Mouse (Mus musculus) MEL (cell line): ENCODE results near the gene Mast1. TPM values are rescaled to one million over a fixed set of nuclear protein-coding genes. Genes with fewer than 3 reads are reported as not detected.

Source experiments
- DNase-seq: peaks from one replicate; pipeline ENCODE4 v3.0.0; 2011; ENCODE audit warnings: low read depth, low spot score
- H3K27ac ChIP-seq: 2 replicates; pipeline ENCODE4 v1.5.1; 2012; ENCODE audit warnings: low read depth, mild to moderate bottlenecking, control low read depth, low read length, moderate library complexity; ENCODE audit not compliant: control insufficient read depth
- H3K27me3 ChIP-seq, 2 experiments: fragments of 150-350 bp in 1 of 2; sonication (generic) in 1 of 2; 2 replicates each; pipeline ENCODE4 v1.6.1; 2012; ENCODE audit warnings: low read length in 2 of 2, mild to moderate bottlenecking in 2 of 2, improper control_type of control experiment in 1 of 2, moderate library complexity in 1 of 2; ENCODE audit not compliant: insufficient read depth in 2 of 2, control insufficient read depth in 1 of 2
- H3K36me3 ChIP-seq, 2 experiments: 2 replicates each; pipeline ENCODE4 v1.6.1; 2012 to 2014; ENCODE audit warnings: low read length in 2 of 2, improper control_type of control experiment in 1 of 2, inconsistent platforms in 1 of 2, mild to moderate bottlenecking in 1 of 2; ENCODE audit not compliant: insufficient read depth in 2 of 2, control insufficient read depth in 1 of 2
- H3K4me1 ChIP-seq, 2 experiments: fragments of 150-350 bp in 1 of 2; sonication (generic) in 1 of 2; 2 replicates each; pipeline ENCODE4 v1.6.1; 2012; ENCODE audit warnings: low read length in 2 of 2, improper control_type of control experiment in 1 of 2, mild to moderate bottlenecking in 1 of 2; ENCODE audit not compliant: insufficient read depth in 2 of 2, control insufficient read depth in 1 of 2
- H3K4me3 ChIP-seq, 2 experiments: fragments of 150-350 bp in 1 of 2; sonication (generic) in 1 of 2; 2 replicates each; pipeline ENCODE4 v1.5.1; 2012; ENCODE audit warnings: low read depth in 2 of 2, low read length in 2 of 2, mild to moderate bottlenecking in 2 of 2, moderate library complexity in 2 of 2, control low read depth in 1 of 2, improper control_type of control experiment in 1 of 2; ENCODE audit not compliant: control insufficient read depth in 1 of 2, insufficient read depth in 1 of 2
- H3K79me2 ChIP-seq: 2 replicates; pipeline ENCODE4 v1.6.1; 2012; ENCODE audit warnings: mild to moderate bottlenecking, low read length, moderate library complexity; ENCODE audit not compliant: control insufficient read depth, poor library complexity, insufficient read depth
- H3K9ac ChIP-seq: 2 replicates; pipeline ENCODE4 v1.6.1; 2012; ENCODE audit warnings: low read depth, mild to moderate bottlenecking, control low read depth, low read length, moderate library complexity; ENCODE audit not compliant: control insufficient read depth, poor library complexity, severe bottlenecking
- H3K9me3 ChIP-seq: fragments of 150-350 bp; sonication (generic); replicated peaks from 2 replicates; pipeline ENCODE4 v1.6.1; 2012; ENCODE audit warnings: mild to moderate bottlenecking, low read length, improper control_type of control experiment, moderate library complexity; ENCODE audit not compliant: insufficient read depth
- BHLHE40 ChIP-seq: IDR thresholded peaks from 2 replicates; pipeline ENCODE4 v1.6.1; 2012; ENCODE audit warnings: low read depth, mild to moderate bottlenecking, inconsistent platforms, low read length, improper control_type of control experiment, borderline replicate concordance
- CHD2 ChIP-seq: IDR thresholded peaks from 2 replicates; pipeline ENCODE4 v1.6.1; 2011; ENCODE audit warnings: low read length, improper control_type of control experiment
- EP300 ChIP-seq, 2 experiments: IDR thresholded peaks; 2 replicates each; pipeline ENCODE4 v1.6.1; 2011; ENCODE audit warnings: improper control_type of control experiment in 2 of 2, low read length in 2 of 2, low read depth in 1 of 2, mild to moderate bottlenecking in 1 of 2
- ETS1 ChIP-seq: IDR thresholded peaks from 2 replicates; pipeline ENCODE4 v1.6.1; 2012; ENCODE audit warnings: low read depth, mild to moderate bottlenecking, inconsistent platforms, low read length, improper control_type of control experiment, moderate library complexity
- GATA1 ChIP-seq: IDR thresholded peaks from 2 replicates; pipeline ENCODE4 v1.6.1; 2011; ENCODE audit warnings: low read depth, low read length, improper control_type of control experiment
- HCFC1 ChIP-seq: IDR thresholded peaks from 2 replicates; pipeline ENCODE4 v1.6.1; 2012; ENCODE audit warnings: low read depth, mild to moderate bottlenecking, inconsistent platforms, low read length, improper control_type of control experiment, moderate library complexity
- JUND ChIP-seq: IDR thresholded peaks from 2 replicates; pipeline ENCODE4 v1.6.1; 2011; ENCODE audit warnings: low read depth, mild to moderate bottlenecking, improper control_type of control experiment, low read length
- MAX ChIP-seq: IDR thresholded peaks from 2 replicates; pipeline ENCODE4 v1.6.1; 2011; ENCODE audit warnings: low read length, improper control_type of control experiment
- MAZ ChIP-seq: IDR thresholded peaks from 2 replicates; pipeline ENCODE4 v1.6.1; 2012; ENCODE audit warnings: low read depth, mild to moderate bottlenecking, inconsistent platforms, low read length, improper control_type of control experiment
- MXI1 ChIP-seq: IDR thresholded peaks from 2 replicates; pipeline ENCODE4 v1.6.1; 2011; ENCODE audit warnings: mild to moderate bottlenecking, low read depth, low read length, improper control_type of control experiment
- NELFE ChIP-seq: IDR thresholded peaks from 2 replicates; pipeline ENCODE4 v1.6.1; 2011; ENCODE audit warnings: low read depth, low read length, improper control_type of control experiment
- NRF1 ChIP-seq: IDR thresholded peaks from 2 replicates; pipeline ENCODE4 v1.6.1; 2014; ENCODE audit warnings: low read depth, mild to moderate bottlenecking, inconsistent platforms, low read length, improper control_type of control experiment, moderate library complexity; ENCODE audit not compliant: poor library complexity, insufficient read depth, severe bottlenecking
- POLR2A ChIP-seq, 2 experiments: IDR thresholded peaks; 2 replicates each; pipeline ENCODE4 v1.6.1; 2011 to 2012; ENCODE audit warnings: low read length in 2 of 2, mild to moderate bottlenecking in 2 of 2, control low read depth in 1 of 2, improper control_type of control experiment in 1 of 2, low read depth in 1 of 2, moderate library complexity in 1 of 2; ENCODE audit not compliant: control insufficient read depth in 1 of 2, insufficient read depth in 1 of 2, poor library complexity in 1 of 2
- POLR2AphosphoS2 ChIP-seq: IDR thresholded peaks from 2 replicates; pipeline ENCODE4 v1.6.1; 2011; ENCODE audit warnings: low read length, improper control_type of control experiment
- RCOR1 ChIP-seq: IDR thresholded peaks from 2 replicates; pipeline ENCODE4 v1.6.1; 2012; ENCODE audit warnings: low read depth, mild to moderate bottlenecking, inconsistent platforms, low read length, improper control_type of control experiment
- SIN3A ChIP-seq: IDR thresholded peaks from 2 replicates; pipeline ENCODE4 v1.6.1; 2012; ENCODE audit warnings: low read length, improper control_type of control experiment, inconsistent platforms
- TAL1 ChIP-seq: IDR thresholded peaks from 2 replicates; pipeline ENCODE4 v1.6.1; 2012; ENCODE audit warnings: mild to moderate bottlenecking, inconsistent platforms, low read length, moderate library complexity, mixed read lengths
- TBP ChIP-seq: IDR thresholded peaks from 2 replicates; pipeline ENCODE4 v1.8.0; 2011; ENCODE audit warnings: low read depth, low read length, improper control_type of control experiment
- TCF12 ChIP-seq: IDR thresholded peaks from 2 replicates; pipeline ENCODE4 v1.6.1; 2014; ENCODE audit warnings: low read depth, mild to moderate bottlenecking, inconsistent platforms, low read length, improper control_type of control experiment, moderate library complexity
- UBTF ChIP-seq: IDR thresholded peaks from 2 replicates; pipeline ENCODE4 v1.6.1; 2012; ENCODE audit warnings: low read depth, mild to moderate bottlenecking, inconsistent platforms, low read length, improper control_type of control experiment, moderate library complexity, borderline replicate concordance; ENCODE audit not compliant: insufficient read depth
- USF2 ChIP-seq, 2 experiments: IDR thresholded peaks; 2 replicates each; pipeline ENCODE4 v1.6.1; 2011 to 2012; ENCODE audit warnings: improper control_type of control experiment in 2 of 2, low read length in 2 of 2, borderline replicate concordance in 1 of 2, inconsistent platforms in 1 of 2, low read depth in 1 of 2, mild to moderate bottlenecking in 1 of 2; ENCODE audit not compliant: insufficient read depth in 1 of 2
- ZC3H11A ChIP-seq: IDR thresholded peaks from 2 replicates; pipeline ENCODE4 v1.6.1; 2012; ENCODE audit warnings: low read depth, mild to moderate bottlenecking, inconsistent platforms, low read length, improper control_type of control experiment
- ZMIZ1 ChIP-seq: IDR thresholded peaks from 2 replicates; pipeline ENCODE4 v1.6.1; 2012; ENCODE audit warnings: low read depth, mild to moderate bottlenecking, inconsistent platforms, low read length, improper control_type of control experiment, moderate library complexity
- polyA plus RNA-seq, 2 experiments: library from polyadenylated mRNA; stranded (reverse) in 1 of 2; unstranded in 1 of 2; fragments of >175 nt in 1 of 2; fragments of >200 nt in 1 of 2; gene quantifications; 2 replicates each; pipeline versions ENCODE4 v1.2.1 to v1.2.4; 2012; ENCODE audit warnings: low replicate concordance in 2 of 2, low read depth in 1 of 2; ENCODE audit not compliant: insufficient read length in 2 of 2, insufficient read depth in 1 of 2, missing spikeins in 1 of 2
- total RNA-seq: library from RNA; depleted of rRNA; stranded (reverse); fragments of 300-350 nt; gene quantifications from 2 replicates; pipeline ENCODE4 v1.2.3, GENCODE M21; 2012

Gene Mast1
- total and polyA plus RNA-seq, 3 experiments, result 0.77 to 4.5 TPM; not detected in 1

DNA sequence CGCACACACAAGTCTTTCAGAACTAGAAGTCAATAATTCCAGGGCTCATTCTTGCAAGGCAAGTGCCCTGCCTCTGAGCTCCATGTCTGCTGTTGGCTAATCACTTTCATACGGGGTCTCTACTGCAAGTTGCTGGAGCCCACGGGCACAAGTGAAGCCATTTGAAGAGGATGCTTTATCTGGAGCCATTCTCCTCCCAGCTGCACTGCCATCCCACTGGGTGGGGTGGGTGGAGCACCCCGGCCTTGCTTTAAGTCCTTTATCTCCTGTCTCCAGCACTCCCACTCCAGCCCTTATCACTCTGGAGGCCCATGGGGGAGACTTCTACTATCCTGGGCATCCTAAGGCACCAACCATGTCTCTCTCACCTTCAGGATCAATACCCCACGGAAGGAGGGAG, 33.8 kb upstream of the Mast1 start:
- DNase-seq, result peak; percentile 94
- Histone ChIP-seq H3K36me3 (peaks cover 4 to 38% of the 10 kb centered on the region in 2 experiments; a peak in 3 of 4 replicates), H3K79me2 (peaks cover 22% of the 10 kb centered on the region), H3K27me3 (no peaks in the 10 kb centered on the region), H3K27ac (peak overlapping the region; percentile 84), H3K4me3 (peak overlapping the region; percentile 65 to 73), H3K4me1 (peaks cover 9 to 47% of the 10 kb centered on the region in 2 experiments), H3K9me3 (no peaks in the 10 kb centered on the region), H3K9ac (peak overlapping the region; percentile 91)
- TF ChIP-seq SIN3A, result peak; percentile 87
- TF ChIP-seq GATA1, result peak; percentile 97
- TF ChIP-seq BHLHE40, result no peak
- peak; percentile 83; the same call in 1 of the 2 replicates for TF ChIP-seq MAZ
- TF ChIP-seq TAL1, result peak; percentile 93
- peak; percentile 90 for TF ChIP-seq RCOR1
- TF ChIP-seq MAX, result peak; percentile 67; the same call in 1 of the 2 replicates
- no peak for TF ChIP-seq ZC3H11A
- TF ChIP-seq HCFC1, result 0 out of 2 replicates have a peak, but pooled peaks have one; percentile 14
- TF ChIP-seq TBP, result peak; percentile 79
- peak; percentile 94 for TF ChIP-seq ETS1
- TF ChIP-seq EP300 (IDR thresholded peaks at IDR 0.05; ENCODE audit: low read depth in 1 of 2, low read length in 2 of 2), result peak; percentile 91 to 95
- TF ChIP-seq CHD2, result no peak
- TF ChIP-seq UBTF, result no peak
- peak; percentile 98 for TF ChIP-seq TCF12
- no peak for TF ChIP-seq JUND
- TF ChIP-seq NRF1, result no peak
- peak; percentile 60; the same call in 1 of the 2 replicates for TF ChIP-seq MXI1
- peak; percentile 58 to 73; a peak in 2 of 4 replicates for TF ChIP-seq POLR2A (IDR thresholded peaks at IDR 0.05; ENCODE audit: control insufficient read depth in 1 of 2, insufficient read depth in 1 of 2, low read depth in 1 of 2, low read length in 2 of 2, poor library complexity in 1 of 2)
- peak; percentile 55; the same call in 1 of the 2 replicates for TF ChIP-seq NELFE
- TF ChIP-seq ZMIZ1, result peak; percentile 58; the same call in 1 of the 2 replicates
- TF ChIP-seq POLR2AphosphoS2, result peak; percentile 64
- TF ChIP-seq USF2 (IDR thresholded peaks at IDR 0.05; ENCODE audit: borderline replicate concordance in 1 of 2, insufficient read depth in 1 of 2, low read depth in 1 of 2, low read length in 2 of 2), result no peak
- TF ChIP-seq, all 39 proteins: peak for 16
